Mouse (Mus musculus): ENCODE results near the gene Capn8. TPM values are rescaled to one million over a fixed set of nuclear protein-coding genes. Genes with fewer than 3 reads are reported as not detected.
A peak's percentile ranks its signal among the peaks of the same experiment; 100 is the strongest.

Capn8 gene
- polyA plus RNA-seq, 1 experiment from 2014 or later = not detected

- 61% methylated on average over 16 of the region's 16 CpGs for WGBS
- Histone ChIP-seq H3K27ac (ENCODE audit: low read depth, low read length) (peak overlapping the region; percentile 17; the same call in 1 of the 2 replicates), H3K9ac (ENCODE audit: low read depth, low read length) (no peak overlapping the region), H3K4me1 (replicated peaks; ENCODE audit: control insufficient read depth, insufficient read depth, low read length) (no peaks in the 10 kb centered on the region; the same call in 1 of the 2 replicates), H3K4me3 (ENCODE audit: low read depth, low read length) (no peak overlapping the region), H3K4me2 (replicated peaks; ENCODE audit: low read depth, low read length) (no peak overlapping the region), H3K9me3 (ENCODE audit: control insufficient read depth, low read length) (no peaks in the 10 kb centered on the region), H3K27me3 (ENCODE audit: control insufficient read depth, insufficient read depth, low read length) (no peaks in the 10 kb centered on the region), H3K36me3 (ENCODE audit: control insufficient read depth, insufficient read depth, low read length) (no peaks in the 10 kb centered on the region)
- DNase-seq (ENCODE audit: low spot score) = peak; percentile 77
- ATAC-seq (ENCODE audit: low FRiP score) = peak; percentile 86
These were observed 53.6 kb downstream of the Capn8 start for GRCm38 (mm10) chr1:182618200-182618947.

GRCm38 (mm10) chr1:182620470-182620869 is 55.7 kb downstream of the Capn8 start:
- Histone ChIP-seq H3K4me2 (replicated peaks; ENCODE audit: low read depth, low read length) (no peak overlapping the region), H3K4me1 (replicated peaks; ENCODE audit: control insufficient read depth, insufficient read depth, low read length) (no peaks in the 10 kb centered on the region; the same call in 1 of the 2 replicates), H3K36me3 (ENCODE audit: control insufficient read depth, insufficient read depth, low read length) (no peaks in the 10 kb centered on the region), H3K9ac (ENCODE audit: low read depth, low read length) (no peak overlapping the region), H3K27ac (ENCODE audit: low read depth, low read length) (0 out of 2 replicates have a peak overlapping the region, but pooled peaks have one; percentile 13), H3K9me3 (ENCODE audit: control insufficient read depth, low read length) (no peaks in the 10 kb centered on the region), H3K4me3 (ENCODE audit: low read depth, low read length) (no peak overlapping the region), H3K27me3 (ENCODE audit: control insufficient read depth, insufficient read depth, low read length) (no peaks in the 10 kb centered on the region)
- 27% methylated on average over 4 of the region's 4 CpGs for WGBS
- ATAC-seq (ENCODE audit: low FRiP score) (no peak), DNase-seq (ENCODE audit: low spot score) (no peak)

- no peak for DNase-seq (ENCODE audit: low spot score)
- no peak overlapping the region for H3K9ac ChIP-seq (ENCODE audit: low read depth, low read length)
- ATAC-seq (ENCODE audit: low FRiP score) = no peak
- H3K27me3 ChIP-seq (ENCODE audit: control insufficient read depth, insufficient read depth, low read length) = no peaks in the 10 kb centered on the region
- H3K4me1 ChIP-seq (replicated peaks; ENCODE audit: control insufficient read depth, insufficient read depth, low read length) = no peaks in the 10 kb centered on the region; the same call in 1 of the 2 replicates
- no peak overlapping the region for H3K4me3 ChIP-seq (ENCODE audit: low read depth, low read length)
- H3K9me3 ChIP-seq (ENCODE audit: control insufficient read depth, low read length) = no peaks in the 10 kb centered on the region
- H3K4me2 ChIP-seq (replicated peaks; ENCODE audit: low read depth, low read length) = no peak overlapping the region
- no peak overlapping the region for H3K27ac ChIP-seq (ENCODE audit: low read depth, low read length)
- WGBS = 84% methylated on average over 8 of the region's 8 CpGs
- H3K36me3 ChIP-seq (ENCODE audit: control insufficient read depth, insufficient read depth, low read length) = no peaks in the 10 kb centered on the region
These were observed 56.4 kb downstream of the Capn8 start for GRCm38 (mm10) chr1:182621256-182621655.

GRCm38 (mm10) chr1:182626197-182626596 is 61.4 kb downstream of the Capn8 start:
- no peak overlapping the region for H3K4me3 ChIP-seq (ENCODE audit: low read depth, low read length)
- no peaks in the 10 kb centered on the region for H3K27me3 ChIP-seq (ENCODE audit: control insufficient read depth, insufficient read depth, low read length)
- no peak for DNase-seq (ENCODE audit: low spot score)
- no peak overlapping the region for H3K4me2 ChIP-seq (replicated peaks; ENCODE audit: low read depth, low read length)
- H3K36me3 ChIP-seq (ENCODE audit: control insufficient read depth, insufficient read depth, low read length) = no peaks in the 10 kb centered on the region
- H3K27ac ChIP-seq (ENCODE audit: low read depth, low read length) = no peak overlapping the region
- H3K9ac ChIP-seq (ENCODE audit: low read depth, low read length) = no peak overlapping the region
- ATAC-seq (ENCODE audit: low FRiP score) = no peak
- no peaks in the 10 kb centered on the region for H3K4me1 ChIP-seq (replicated peaks; ENCODE audit: control insufficient read depth, insufficient read depth, low read length)
- WGBS = 66% methylated on average over 1 of the region's 1 CpGs
- no peaks in the 10 kb centered on the region for H3K9me3 ChIP-seq (ENCODE audit: control insufficient read depth, low read length)

- H3K36me3 ChIP-seq (ENCODE audit: control insufficient read depth, insufficient read depth, low read length) = no peaks in the 10 kb centered on the region
- H3K4me2 ChIP-seq (replicated peaks; ENCODE audit: low read depth, low read length) = no peak overlapping the region
- H3K4me1 ChIP-seq (replicated peaks; ENCODE audit: control insufficient read depth, insufficient read depth, low read length) = no peaks in the 10 kb centered on the region
- no peak for DNase-seq (ENCODE audit: low spot score)
- WGBS = 93% methylated on average over 4 of the region's 4 CpGs
- H3K9me3 ChIP-seq (ENCODE audit: control insufficient read depth, low read length) = no peaks in the 10 kb centered on the region
- no peak overlapping the region for H3K9ac ChIP-seq (ENCODE audit: low read depth, low read length)
- H3K4me3 ChIP-seq (ENCODE audit: low read depth, low read length) = no peak overlapping the region
- no peaks in the 10 kb centered on the region for H3K27me3 ChIP-seq (ENCODE audit: control insufficient read depth, insufficient read depth, low read length)
- ATAC-seq (ENCODE audit: low FRiP score) = no peak
- no peak overlapping the region for H3K27ac ChIP-seq (ENCODE audit: low read depth, low read length)
These were observed 64.4 kb downstream of the Capn8 start for GRCm38 (mm10) chr1:182629228-182629627.

GRCm38 (mm10) chr1:182633712-182634294 is 69.0 kb downstream of the Capn8 start:
- H3K9me3 ChIP-seq (ENCODE audit: control insufficient read depth, low read length) = no peaks in the 10 kb centered on the region
- ATAC-seq (ENCODE audit: low FRiP score) = no peak
- no peaks in the 10 kb centered on the region for H3K36me3 ChIP-seq (ENCODE audit: control insufficient read depth, insufficient read depth, low read length)
- 91% methylated on average over 12 of the region's 12 CpGs for WGBS
- H3K4me3 ChIP-seq (ENCODE audit: low read depth, low read length) = no peak overlapping the region
- no peaks in the 10 kb centered on the region; the same call in 1 of the 2 replicates for H3K4me1 ChIP-seq (replicated peaks; ENCODE audit: control insufficient read depth, insufficient read depth, low read length)
- no peak overlapping the region for H3K27ac ChIP-seq (ENCODE audit: low read depth, low read length)
- H3K9ac ChIP-seq (ENCODE audit: low read depth, low read length) = no peak overlapping the region
- H3K27me3 ChIP-seq (ENCODE audit: control insufficient read depth, insufficient read depth, low read length) = no peaks in the 10 kb centered on the region
- no peak overlapping the region for H3K4me2 ChIP-seq (replicated peaks; ENCODE audit: low read depth, low read length)
- DNase-seq (ENCODE audit: low spot score) = no peak

- WGBS = 72% methylated on average over 7 of the region's 7 CpGs
- ATAC-seq (ENCODE audit: low FRiP score) = no peak
- DNase-seq (ENCODE audit: low spot score) = no peak
These were observed 74.2 kb downstream of the Capn8 start for GRCm38 (mm10) chr1:182639016-182639415.

GRCm38 (mm10) chr1:182639456-182639855 is 74.6 kb downstream of the Capn8 start:
- no peak overlapping the region for H3K27ac ChIP-seq (ENCODE audit: low read depth, low read length)
- H3K4me1 ChIP-seq (replicated peaks; ENCODE audit: control insufficient read depth, insufficient read depth, low read length) = peaks cover 4% of the 10 kb centered on the region; the same call in 1 of the 2 replicates
- 91% methylated on average over 5 of the region's 5 CpGs for WGBS
- no peak for DNase-seq (ENCODE audit: low spot score)
- H3K36me3 ChIP-seq (ENCODE audit: control insufficient read depth, insufficient read depth, low read length) = no peaks in the 10 kb centered on the region
- H3K9ac ChIP-seq (ENCODE audit: low read depth, low read length) = no peak overlapping the region
- ATAC-seq (ENCODE audit: low FRiP score) = no peak
- no peaks in the 10 kb centered on the region for H3K9me3 ChIP-seq (ENCODE audit: control insufficient read depth, low read length)
- H3K27me3 ChIP-seq (ENCODE audit: control insufficient read depth, insufficient read depth, low read length) = no peaks in the 10 kb centered on the region
- H3K4me3 ChIP-seq (ENCODE audit: low read depth, low read length) = no peak overlapping the region
- H3K4me2 ChIP-seq (replicated peaks; ENCODE audit: low read depth, low read length) = no peak overlapping the region

More at GRCm38 (mm10) chr1:182639016-182639415, 74.2 kb downstream of the Capn8 start:
- Histone ChIP-seq H3K4me2 (replicated peaks; ENCODE audit: low read depth, low read length) (no peak overlapping the region), H3K27me3 (ENCODE audit: control insufficient read depth, insufficient read depth, low read length) (no peaks in the 10 kb centered on the region), H3K4me3 (ENCODE audit: low read depth, low read length) (no peak overlapping the region), H3K27ac (ENCODE audit: low read depth, low read length) (no peak overlapping the region), H3K4me1 (replicated peaks; ENCODE audit: control insufficient read depth, insufficient read depth, low read length) (peaks cover 4% of the 10 kb centered on the region; the same call in 1 of the 2 replicates), H3K9me3 (ENCODE audit: control insufficient read depth, low read length) (no peaks in the 10 kb centered on the region), H3K36me3 (ENCODE audit: control insufficient read depth, insufficient read depth, low read length) (no peaks in the 10 kb centered on the region), H3K9ac (ENCODE audit: low read depth, low read length) (no peak overlapping the region)

GRCm38 (mm10) chr1:182640094-182640493 is 75.3 kb downstream of the Capn8 start:
- Histone ChIP-seq H3K4me1 (replicated peaks; ENCODE audit: control insufficient read depth, insufficient read depth, low read length) (peaks cover 4% of the 10 kb centered on the region; the same call in 1 of the 2 replicates), H3K4me3 (ENCODE audit: low read depth, low read length) (no peak overlapping the region), H3K27ac (ENCODE audit: low read depth, low read length) (no peak overlapping the region), H3K9ac (ENCODE audit: low read depth, low read length) (no peak overlapping the region), H3K4me2 (replicated peaks; ENCODE audit: low read depth, low read length) (no peak overlapping the region), H3K9me3 (ENCODE audit: control insufficient read depth, low read length) (no peaks in the 10 kb centered on the region), H3K27me3 (ENCODE audit: control insufficient read depth, insufficient read depth, low read length) (no peaks in the 10 kb centered on the region), H3K36me3 (ENCODE audit: control insufficient read depth, insufficient read depth, low read length) (no peaks in the 10 kb centered on the region)
- WGBS = 82% methylated on average over 4 of the region's 4 CpGs
- no peak for ATAC-seq (ENCODE audit: low FRiP score)
- no peak for DNase-seq (ENCODE audit: low spot score)

All from hindbrain, embryonic 11.5 days (tissue).